Mouse (Mus musculus): ENCODE results near the gene Polr3g. TPM values are rescaled to one million over a fixed set of nuclear protein-coding genes. Genes with fewer than 3 reads are reported as not detected.

Gene Polr3g
- polyA plus RNA-seq (2012; rRNA removed), result 6.3 and 6.7 TPM in 2 replicates

GRCm38 (mm10) chr13:81710775-81711545, at the start of gene Polr3g, which contains the start of gene Mblac2:
Gene Polr3g, minus strand, starts transcription at chr13:81711013.
Gene Mblac2, plus strand, starts transcription at chr13:81711341.
- Histone ChIP-seq H3K27ac (ENCODE audit: control insufficient read depth, insufficient read depth, low read length) (peak within 1 kb of the TSS; percentile 66), H3K4me1 (replicated peaks; ENCODE audit: control insufficient read depth, insufficient read depth, low read length) (peaks cover 10% of the 10 kb centered on the region), H3K27me3 (ENCODE audit: control insufficient read depth, insufficient read depth, low read length) (no peaks in the 10 kb centered on the region), H3K4me3 (ENCODE audit: control insufficient read depth, insufficient read depth, low read length) (peak within 1 kb of the TSS; percentile 79), H3K36me3 (ENCODE audit: control insufficient read depth, insufficient read depth, low read length) (no peaks in the 10 kb centered on the region)
- peak; percentile 99 for DNase-seq
- 0% methylated on average over 61 of the region's 61 CpGs for WGBS
- peak; percentile 69; the same call in 1 of the 2 replicates for TF ChIP-seq POLR2A (IDR thresholded peaks at IDR 0.05; ENCODE audit: control insufficient read depth, extremely low read depth, insufficient read depth, low read length, poor library complexity)
- TF ChIP-seq CTCF (IDR thresholded peaks at IDR 0.05; ENCODE audit: borderline replicate concordance, control insufficient read depth, extremely low read depth, insufficient read depth, low read length, poor library complexity), result 0 out of 2 replicates have a peak, but pooled peaks have one; percentile 45

GRCm38 (mm10) chr13:81760379-81760778, 49.6 kb upstream of the Polr3g start:
- TF ChIP-seq POLR2A (IDR thresholded peaks at IDR 0.05; ENCODE audit: control insufficient read depth, extremely low read depth, insufficient read depth, low read length, poor library complexity), result no peak
- no peak for TF ChIP-seq CTCF (IDR thresholded peaks at IDR 0.05; ENCODE audit: borderline replicate concordance, control insufficient read depth, extremely low read depth, insufficient read depth, low read length, poor library complexity)
- WGBS, result 60% methylated on average over 3 of the region's 3 CpGs
- DNase-seq, result peak; percentile 27
- Histone ChIP-seq H3K4me1 (replicated peaks; ENCODE audit: control insufficient read depth, insufficient read depth, low read length) (no peaks in the 10 kb centered on the region), H3K36me3 (ENCODE audit: control insufficient read depth, insufficient read depth, low read length) (no peaks in the 10 kb centered on the region), H3K4me3 (ENCODE audit: control insufficient read depth, insufficient read depth, low read length) (no peak overlapping the region), H3K27me3 (ENCODE audit: control insufficient read depth, insufficient read depth, low read length) (no peaks in the 10 kb centered on the region), H3K27ac (ENCODE audit: control insufficient read depth, insufficient read depth, low read length) (no peak overlapping the region)

GRCm38 (mm10) chr13:81757058-81757660, 46.3 kb upstream of the Polr3g start:
- no peaks in the 10 kb centered on the region for H3K4me1 ChIP-seq (replicated peaks; ENCODE audit: control insufficient read depth, insufficient read depth, low read length)
- no peaks in the 10 kb centered on the region for H3K27me3 ChIP-seq (ENCODE audit: control insufficient read depth, insufficient read depth, low read length)
- no peaks in the 10 kb centered on the region for H3K36me3 ChIP-seq (ENCODE audit: control insufficient read depth, insufficient read depth, low read length)
- 95% methylated on average over 5 of the region's 5 CpGs for WGBS
- no peak for DNase-seq
- TF ChIP-seq CTCF (IDR thresholded peaks at IDR 0.05; ENCODE audit: borderline replicate concordance, control insufficient read depth, extremely low read depth, insufficient read depth, low read length, poor library complexity) (no peak), POLR2A (IDR thresholded peaks at IDR 0.05; ENCODE audit: control insufficient read depth, extremely low read depth, insufficient read depth, low read length, poor library complexity) (no peak)
- H3K4me3 ChIP-seq (ENCODE audit: control insufficient read depth, insufficient read depth, low read length), result no peak overlapping the region
- H3K27ac ChIP-seq (ENCODE audit: control insufficient read depth, insufficient read depth, low read length), result no peak overlapping the region

GRCm38 (mm10) chr13:81755324-81755723, 44.5 kb upstream of the Polr3g start:
- H3K4me1 ChIP-seq (replicated peaks; ENCODE audit: control insufficient read depth, insufficient read depth, low read length), result no peaks in the 10 kb centered on the region
- no peak overlapping the region for H3K4me3 ChIP-seq (ENCODE audit: control insufficient read depth, insufficient read depth, low read length)
- H3K27me3 ChIP-seq (ENCODE audit: control insufficient read depth, insufficient read depth, low read length), result no peaks in the 10 kb centered on the region
- WGBS, result 97% methylated on average over 1 of the region's 1 CpGs
- no peak for TF ChIP-seq POLR2A (IDR thresholded peaks at IDR 0.05; ENCODE audit: control insufficient read depth, extremely low read depth, insufficient read depth, low read length, poor library complexity)
- no peak for TF ChIP-seq CTCF (IDR thresholded peaks at IDR 0.05; ENCODE audit: borderline replicate concordance, control insufficient read depth, extremely low read depth, insufficient read depth, low read length, poor library complexity)
- H3K36me3 ChIP-seq (ENCODE audit: control insufficient read depth, insufficient read depth, low read length), result no peaks in the 10 kb centered on the region
- no peak for DNase-seq
- H3K27ac ChIP-seq (ENCODE audit: control insufficient read depth, insufficient read depth, low read length), result no peak overlapping the region

- H3K36me3 ChIP-seq (ENCODE audit: control insufficient read depth, insufficient read depth, low read length), result no peaks in the 10 kb centered on the region
- no peaks in the 10 kb centered on the region for H3K4me1 ChIP-seq (replicated peaks; ENCODE audit: control insufficient read depth, insufficient read depth, low read length)
- no peak overlapping the region for H3K27ac ChIP-seq (ENCODE audit: control insufficient read depth, insufficient read depth, low read length)
- no peaks in the 10 kb centered on the region for H3K27me3 ChIP-seq (ENCODE audit: control insufficient read depth, insufficient read depth, low read length)
- H3K4me3 ChIP-seq (ENCODE audit: control insufficient read depth, insufficient read depth, low read length), result no peak overlapping the region
- no peak for DNase-seq
- TF ChIP-seq POLR2A (IDR thresholded peaks at IDR 0.05; ENCODE audit: control insufficient read depth, extremely low read depth, insufficient read depth, low read length, poor library complexity) (no peak), CTCF (IDR thresholded peaks at IDR 0.05; ENCODE audit: borderline replicate concordance, control insufficient read depth, extremely low read depth, insufficient read depth, low read length, poor library complexity) (no peak)
Observed at GRCm38 (mm10) chr13:81754878-81755277, 44.1 kb upstream of the Polr3g start.

- TF ChIP-seq POLR2A (IDR thresholded peaks at IDR 0.05; ENCODE audit: control insufficient read depth, extremely low read depth, insufficient read depth, low read length, poor library complexity), result no peak
- TF ChIP-seq CTCF (IDR thresholded peaks at IDR 0.05; ENCODE audit: borderline replicate concordance, control insufficient read depth, extremely low read depth, insufficient read depth, low read length, poor library complexity), result no peak
- H3K27me3 ChIP-seq (ENCODE audit: control insufficient read depth, insufficient read depth, low read length), result no peaks in the 10 kb centered on the region
- WGBS, result 95% methylated on average over 2 of the region's 2 CpGs
- H3K4me1 ChIP-seq (replicated peaks; ENCODE audit: control insufficient read depth, insufficient read depth, low read length), result no peaks in the 10 kb centered on the region
- no peak overlapping the region for H3K27ac ChIP-seq (ENCODE audit: control insufficient read depth, insufficient read depth, low read length)
- no peak for DNase-seq
- H3K4me3 ChIP-seq (ENCODE audit: control insufficient read depth, insufficient read depth, low read length), result no peak overlapping the region
- no peaks in the 10 kb centered on the region for H3K36me3 ChIP-seq (ENCODE audit: control insufficient read depth, insufficient read depth, low read length)
Observed at GRCm38 (mm10) chr13:81744092-81744396, 33.2 kb upstream of the Polr3g start.
